Mouse (Mus musculus): ENCODE data around the gene Pcnx4.

Pcnx4 gene

GRCm38 (mm10) chr12:72536021-72536597 is at the start of gene Pcnx4:
Pcnx4 (plus strand) TSS chr12:72536383.
- peak; percentile 96 for DNase-seq (ENCODE audit: low spot score)

DNA sequence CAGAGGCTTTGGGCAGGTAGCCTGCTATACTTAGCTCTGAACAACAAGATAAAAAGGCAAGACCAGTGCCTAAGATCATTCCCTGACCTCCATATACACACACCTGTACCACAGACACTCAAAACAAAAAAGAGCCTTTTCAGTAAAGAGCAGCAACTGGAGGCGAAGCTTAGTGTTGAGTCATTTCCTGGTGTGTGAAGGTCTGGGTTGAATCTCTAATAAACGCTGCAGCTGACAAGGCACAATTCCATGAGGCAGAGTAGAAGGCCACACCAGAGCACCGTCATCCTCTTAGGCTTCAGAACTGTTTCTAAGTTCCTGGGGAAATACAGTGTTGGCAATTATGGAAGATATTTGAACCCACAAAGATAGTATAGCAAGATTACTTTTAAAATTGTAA is 48.7 kb upstream of the Pcnx4 start:
- DNase-seq (ENCODE audit: low spot score), result no peak

DNA sequence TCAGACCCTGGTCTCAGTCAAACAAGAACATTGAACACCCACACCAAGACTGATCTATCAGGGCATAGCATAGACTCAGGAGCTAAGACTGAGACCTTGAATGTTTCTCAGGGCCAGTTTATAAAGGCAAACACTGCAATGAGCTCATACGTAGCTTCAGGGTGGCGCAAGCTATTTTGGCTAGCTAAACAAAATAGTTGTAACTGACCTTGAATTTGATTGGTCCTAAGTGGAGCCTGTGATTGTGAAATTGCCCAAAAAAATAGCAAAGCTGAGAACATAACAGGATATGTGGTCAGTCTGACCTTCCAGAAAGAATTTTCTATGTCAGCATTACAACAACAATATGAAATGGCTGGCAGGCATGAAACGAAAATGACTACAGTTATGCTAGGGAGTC is 46.2 kb upstream of the Pcnx4 start:
- peak; percentile 34 for DNase-seq (ENCODE audit: low spot score)

- peak; percentile 17 for DNase-seq (ENCODE audit: low spot score)
Observed at GRCm38 (mm10) chr12:72491063-72491719, 45.0 kb upstream of the Pcnx4 start.

DNA sequence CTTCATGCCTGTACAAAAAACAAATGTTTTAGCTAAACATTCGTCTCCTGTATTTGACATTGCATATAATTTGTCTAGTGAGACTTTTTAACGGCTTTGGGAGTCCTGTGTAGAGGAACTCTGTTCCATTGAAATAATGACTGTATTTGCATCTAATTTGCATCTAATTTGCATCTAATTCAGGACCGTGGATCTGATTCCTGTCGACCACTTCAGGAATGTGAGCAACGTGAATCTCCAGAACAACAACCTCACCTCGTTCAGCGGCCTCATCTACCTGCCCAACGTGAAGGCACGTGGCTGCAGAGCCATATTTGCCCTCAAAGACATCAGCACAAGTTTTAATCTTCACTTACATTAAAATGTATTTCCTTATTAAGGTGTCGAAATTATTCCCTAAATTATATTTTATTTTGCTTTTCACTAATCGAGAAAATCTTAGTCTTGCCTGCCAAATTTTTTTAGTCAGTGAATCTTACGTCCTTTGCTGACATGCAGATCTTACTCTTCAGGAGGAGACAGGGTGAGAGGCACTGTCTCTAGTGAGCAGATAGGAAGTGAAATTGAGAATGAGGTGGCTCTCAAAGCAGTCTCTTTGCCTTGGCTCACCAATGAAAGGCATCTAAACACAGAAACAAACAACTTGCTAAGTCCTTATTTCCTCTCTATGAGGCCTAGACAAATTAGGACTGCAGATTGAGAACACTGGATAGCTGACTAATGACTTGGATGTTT is 39.1 kb upstream of the Pcnx4 start:
- DNase-seq (ENCODE audit: low spot score), result no peak

DNA sequence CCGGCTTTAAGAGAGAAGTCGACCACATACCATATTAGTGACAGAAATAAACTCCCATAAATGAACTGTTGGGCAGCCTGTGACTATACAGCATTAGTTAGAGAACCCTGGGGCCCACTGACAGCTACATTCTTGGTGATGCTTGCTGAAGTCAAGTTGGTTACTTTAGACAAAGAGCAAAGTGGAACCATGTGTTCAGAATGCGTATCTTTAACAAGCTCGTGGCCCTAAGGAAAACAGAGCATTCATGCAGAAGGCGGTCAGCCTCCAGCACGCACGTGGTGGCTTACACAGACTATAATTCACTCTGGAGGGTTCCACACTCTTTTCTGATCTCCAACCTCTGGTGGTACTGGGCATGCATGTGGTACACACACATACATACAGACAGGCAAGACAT is 26.6 kb upstream of the Pcnx4 start:
- DNase-seq (ENCODE audit: low spot score), result no peak

GRCm38 (mm10) chr12:72515446-72515845 is 20.7 kb upstream of the Pcnx4 start:
- DNase-seq (ENCODE audit: low spot score), result peak; percentile 38

GRCm38 (mm10) chr12:72518114-72518728 is 18.0 kb upstream of the Pcnx4 start:
- no peak for DNase-seq (ENCODE audit: low spot score)

GRCm38 (mm10) chr12:72519352-72519751 is 16.8 kb upstream of the Pcnx4 start:
- DNase-seq (ENCODE audit: low spot score), result no peak

DNA sequence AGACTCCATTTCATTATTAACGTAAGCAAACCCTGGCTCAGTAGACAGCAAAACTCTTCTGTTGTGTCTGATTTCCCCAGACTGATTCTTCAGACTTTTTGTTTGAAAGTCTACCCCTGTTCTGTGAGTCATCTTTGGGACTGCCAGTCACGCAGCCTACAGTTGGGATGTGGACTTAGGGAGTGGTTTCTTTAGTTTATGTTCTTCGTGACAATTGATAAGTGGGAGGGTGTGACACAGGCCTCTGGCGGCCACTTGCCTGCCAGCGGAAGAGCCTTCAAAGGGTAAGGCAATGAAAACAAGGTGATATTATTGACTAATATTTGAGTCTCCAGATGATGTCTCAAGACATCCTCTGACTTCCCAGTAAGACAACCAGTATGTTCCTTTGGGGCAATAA is 16.3 kb upstream of the Pcnx4 start:
- no peak for DNase-seq (ENCODE audit: low spot score)

DNA sequence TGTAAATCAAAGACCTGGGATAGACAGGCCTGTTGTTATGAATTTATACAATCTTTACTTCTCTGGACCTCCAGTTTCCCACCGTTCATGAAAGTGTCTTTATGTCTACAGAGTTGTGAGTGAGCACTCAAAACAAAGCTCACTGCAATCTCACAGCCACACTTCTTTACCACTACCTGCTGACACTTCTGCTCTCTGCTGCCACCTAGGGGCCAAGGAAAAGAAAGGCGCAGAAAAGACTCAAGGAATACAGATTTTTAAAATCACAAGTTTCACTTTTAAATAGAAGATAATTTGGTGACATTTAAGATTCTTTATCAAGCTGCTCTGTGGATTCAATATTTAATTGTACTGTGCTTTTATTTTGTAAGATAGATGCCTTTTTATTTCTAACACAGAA is 15.5 kb upstream of the Pcnx4 start:
- DNase-seq (ENCODE audit: low spot score), result peak; percentile 42

- DNase-seq (ENCODE audit: low spot score), result no peak
Observed at GRCm38 (mm10) chr12:72525588-72525987, 10.6 kb upstream of the Pcnx4 start.

DNA sequence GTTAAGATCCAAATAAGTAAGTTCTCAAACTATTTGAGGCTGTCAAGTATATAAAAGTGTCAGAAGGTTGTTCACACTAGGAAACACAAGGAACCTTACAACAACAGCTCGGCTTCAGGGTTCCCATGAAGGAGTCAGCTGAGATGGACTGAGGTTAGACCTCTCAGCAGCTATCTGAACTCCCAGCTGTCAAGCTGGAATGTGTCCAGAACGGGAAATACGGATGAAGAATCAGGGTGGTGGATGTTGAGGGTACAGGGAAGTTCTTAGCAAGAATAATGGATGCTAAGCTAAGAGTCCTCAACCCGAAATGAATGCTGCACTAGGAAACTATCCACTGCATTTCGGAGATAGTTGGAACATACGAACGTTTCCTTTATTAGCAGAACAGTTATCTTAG is 3.9 kb upstream of the Pcnx4 start:
- no peak for DNase-seq (ENCODE audit: low spot score)

GRCm38 (mm10) chr12:72533986-72534385 is 2.2 kb upstream of the Pcnx4 start:
- DNase-seq (ENCODE audit: low spot score), result no peak

GRCm38 (mm10) chr12:72535599-72535998 is 584 bp upstream of the Pcnx4 start:
- peak; percentile 3 for DNase-seq (ENCODE audit: low spot score)

DNA sequence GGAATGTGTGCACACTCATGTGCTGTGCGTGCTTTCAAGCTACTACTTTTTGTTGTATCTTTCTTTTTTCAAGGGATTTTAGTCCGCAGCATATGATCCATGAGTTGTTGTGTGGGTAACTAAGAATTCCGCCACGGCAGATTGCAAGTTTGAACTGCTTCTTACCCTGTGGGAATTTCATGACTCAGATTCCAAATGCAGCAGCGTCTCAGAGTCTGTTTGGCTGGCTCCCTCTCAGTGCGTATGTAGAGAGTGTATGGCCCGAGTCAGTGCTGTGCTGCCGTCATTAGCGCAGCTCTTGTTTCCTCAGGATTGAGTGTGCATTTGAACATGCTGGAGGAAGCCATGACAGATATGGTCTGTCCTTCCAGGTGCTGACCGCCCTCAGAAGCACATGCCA is 2.4 kb downstream of the Pcnx4 start:
- no peak for DNase-seq (ENCODE audit: low spot score)

- peak; percentile 67 for DNase-seq (ENCODE audit: low spot score)
Observed at GRCm38 (mm10) chr12:72554347-72554746, 18.2 kb downstream of the Pcnx4 start.

- DNase-seq (ENCODE audit: low spot score), result no peak
Observed at GRCm38 (mm10) chr12:72564281-72564795, 28.2 kb downstream of the Pcnx4 start.

DNA sequence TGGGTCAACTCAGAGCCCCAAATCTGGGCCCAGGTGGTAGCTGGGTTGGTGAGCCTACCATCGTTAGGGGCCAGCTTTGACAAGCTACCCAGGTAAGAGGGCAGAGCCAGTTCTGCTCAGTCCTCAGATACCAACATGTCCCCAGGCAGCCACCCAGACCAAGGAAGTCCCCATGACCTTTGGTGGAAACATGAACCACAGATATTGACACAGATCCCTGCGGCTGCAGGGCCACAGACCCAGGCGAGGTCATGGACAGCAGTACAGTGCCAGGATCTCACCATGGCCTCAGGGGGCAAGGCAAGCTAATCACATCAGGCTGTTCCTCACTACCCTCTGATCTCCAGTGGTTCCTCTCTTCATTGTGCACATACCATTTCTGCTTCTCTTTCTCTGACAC is 45.8 kb downstream of the Pcnx4 start:
- DNase-seq (ENCODE audit: low spot score), result no peak

- no peak for DNase-seq (ENCODE audit: low spot score)
Observed at GRCm38 (mm10) chr12:72583099-72583498, 46.9 kb downstream of the Pcnx4 start.

DNA sequence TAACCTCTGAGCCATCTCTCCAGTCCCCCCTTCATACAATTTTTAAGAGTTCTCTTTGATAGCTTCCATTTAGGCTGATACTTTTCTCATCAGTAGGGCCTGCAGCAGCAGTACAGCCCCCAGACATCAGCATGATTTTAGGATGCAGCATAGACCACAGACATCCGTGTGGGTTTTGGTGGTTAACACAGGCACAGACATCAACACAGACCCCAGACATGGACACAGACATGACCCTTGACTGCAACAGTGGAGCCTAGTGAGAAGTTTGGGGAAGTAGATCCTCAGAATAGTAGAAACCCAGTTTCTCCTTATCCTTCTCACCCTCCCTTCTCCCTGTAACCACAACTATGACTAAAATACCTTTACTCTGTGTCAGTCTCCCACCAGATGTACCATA is 49.2 kb downstream of the Pcnx4 start:
- no peak for DNase-seq (ENCODE audit: low spot score)

GRCm38 (mm10) chr12:72592991-72593390 is 56.8 kb downstream of the Pcnx4 start:
- no peak for DNase-seq (ENCODE audit: low spot score)

DNA sequence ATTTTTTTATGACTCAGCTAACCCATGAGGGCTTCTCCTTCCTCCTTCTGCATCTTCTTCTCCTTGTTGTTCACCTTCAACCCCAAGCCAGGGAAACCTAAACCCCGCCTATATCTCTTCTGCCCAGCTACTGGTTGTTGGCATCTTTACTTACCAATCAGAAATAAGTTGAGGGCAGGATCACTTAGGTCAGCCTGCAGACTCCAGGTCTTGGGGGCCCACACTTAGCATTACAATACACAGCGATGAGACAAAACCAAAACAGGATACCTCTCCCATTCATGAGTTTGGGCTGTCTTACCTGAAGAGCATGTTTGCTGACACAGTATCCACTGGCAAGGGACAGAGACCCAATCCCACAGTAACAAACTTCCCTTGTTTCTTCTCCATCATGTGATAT is 57.8 kb downstream of the Pcnx4 start:
- no peak for DNase-seq (ENCODE audit: low spot score)

Data from lung, postnatal 25 days (tissue).